Mouse (Mus musculus) retina, postnatal 1 day (tissue): Measurements from ENCODE around the gene Dnpep.
A peak's percentile ranks its signal among the peaks of the same experiment; 100 is the strongest.

Experiments
- DNase-seq: peaks from one replicate; pipeline ENCODE4 v3.0.0-alpha.2; 2012

The Dnpep gene

GRCm38 (mm10) chr1:75262969-75263951 is 54.5 kb downstream of the Dnpep start:
- DNase-seq: peak; percentile 82

GRCm38 (mm10) chr1:75261278-75261677 is 56.5 kb downstream of the Dnpep start:
- DNase-seq: no peak
